Mouse (Mus musculus): ENCODE data around the gene Bcl3. TPM values are rescaled to one million over a fixed set of nuclear protein-coding genes. Genes with fewer than 3 reads are reported as not detected.
A peak's percentile ranks its signal among the peaks of the same experiment; 100 is the strongest.

The Bcl3 gene
- polyA plus RNA-seq, 1 experiment from 2014 or later: 2.7 TPM

- WGBS: 41% methylated on average over 6 of the region's 6 CpGs
- no peak overlapping the region for H3K27ac ChIP-seq
Measured at GRCm38 (mm10) chr7:19826756-19827155, 4.2 kb upstream of the Bcl3 start.

GRCm38 (mm10) chr7:19824182-19824973 lies 1.8 kb upstream of the Bcl3 start:
- H3K27me3 ChIP-seq (ENCODE audit: insufficient read depth, poor library complexity, severe bottlenecking): peaks cover 52% of the 10 kb centered on the region
- peaks cover 31% of the 10 kb centered on the region for H3K4me1 ChIP-seq
- DNase-seq (ENCODE audit: low spot score): peak; percentile 88
- H3K27ac ChIP-seq: peak overlapping the region; percentile 76
- no peaks in the 10 kb centered on the region for H3K9me3 ChIP-seq
- H3K4me3 ChIP-seq: peak overlapping the region; percentile 36; the same call in 1 of the 2 replicates
- 22% methylated on average over 25 of the region's 26 CpGs for WGBS
- H3K36me3 ChIP-seq: no peaks in the 10 kb centered on the region

More at GRCm38 (mm10) chr7:19826756-19827155, 4.2 kb upstream of the Bcl3 start:
- no peak for DNase-seq (ENCODE audit: low spot score)
- no peak overlapping the region for H3K4me3 ChIP-seq
- H3K4me1 ChIP-seq: peaks cover 38% of the 10 kb centered on the region
- H3K27me3 ChIP-seq (ENCODE audit: insufficient read depth, poor library complexity, severe bottlenecking): peaks cover 35% of the 10 kb centered on the region
- H3K9me3 ChIP-seq: no peaks in the 10 kb centered on the region
- H3K36me3 ChIP-seq: no peaks in the 10 kb centered on the region

GRCm38 (mm10) chr7:19823256-19824181 lies 949 bp upstream of the Bcl3 start:
- H3K4me1 ChIP-seq: peaks cover 31% of the 10 kb centered on the region

GRCm38 (mm10) chr7:19822193-19822592 lies 377 bp downstream of the Bcl3 start:
- WGBS: 7% methylated on average over 20 of the region's 20 CpGs
- no peak for DNase-seq (ENCODE audit: low spot score)
- Histone ChIP-seq H3K27me3 (ENCODE audit: insufficient read depth, poor library complexity, severe bottlenecking) (peaks cover 74% of the 10 kb centered on the region), H3K27ac (peak overlapping the region; percentile 87), H3K4me3 (peak overlapping the region; percentile 64), H3K36me3 (no peaks in the 10 kb centered on the region), H3K9me3 (no peaks in the 10 kb centered on the region), H3K4me1 (peaks cover 40% of the 10 kb centered on the region)

More at GRCm38 (mm10) chr7:19823256-19824181, 949 bp upstream of the Bcl3 start:
- 20% methylated on average over 16 of the region's 16 CpGs for WGBS
- peak overlapping the region; percentile 76 for H3K27ac ChIP-seq
- peaks cover 60% of the 10 kb centered on the region for H3K27me3 ChIP-seq (ENCODE audit: insufficient read depth, poor library complexity, severe bottlenecking)
- no peaks in the 10 kb centered on the region for H3K36me3 ChIP-seq
- DNase-seq (ENCODE audit: low spot score): no peak
- H3K9me3 ChIP-seq: no peaks in the 10 kb centered on the region
- H3K4me3 ChIP-seq: peak overlapping the region; percentile 36

GRCm38 (mm10) chr7:19821633-19822032 lies 937 bp downstream of the Bcl3 start:
- peaks cover 72% of the 10 kb centered on the region for H3K27me3 ChIP-seq (ENCODE audit: insufficient read depth, poor library complexity, severe bottlenecking)
- H3K36me3 ChIP-seq: no peaks in the 10 kb centered on the region
- H3K9me3 ChIP-seq: no peaks in the 10 kb centered on the region
- no peak for DNase-seq (ENCODE audit: low spot score)
- no peak overlapping the region for H3K27ac ChIP-seq
- H3K4me3 ChIP-seq: 0 out of 2 replicates have a peak overlapping the region, but pooled peaks have one; percentile 64
- WGBS: 50% methylated on average over 7 of the region's 7 CpGs
- peaks cover 43% of the 10 kb centered on the region for H3K4me1 ChIP-seq

- H3K27ac ChIP-seq: no peak overlapping the region
- H3K27me3 ChIP-seq (ENCODE audit: insufficient read depth, poor library complexity, severe bottlenecking): peaks cover 71% of the 10 kb centered on the region
- H3K4me1 ChIP-seq: peaks cover 54% of the 10 kb centered on the region
- no peaks in the 10 kb centered on the region for H3K36me3 ChIP-seq
- no peak overlapping the region for H3K4me3 ChIP-seq
- no peaks in the 10 kb centered on the region for H3K9me3 ChIP-seq
- no peak for DNase-seq (ENCODE audit: low spot score)
- WGBS: 65% methylated on average over 3 of the region's 3 CpGs
Measured at GRCm38 (mm10) chr7:19820347-19821048, 2.1 kb downstream of the Bcl3 start.

GRCm38 (mm10) chr7:19818875-19819274 lies 3.7 kb downstream of the Bcl3 start:
- H3K36me3 ChIP-seq: no peaks in the 10 kb centered on the region
- peaks cover 82% of the 10 kb centered on the region for H3K27me3 ChIP-seq (ENCODE audit: insufficient read depth, poor library complexity, severe bottlenecking)
- H3K9me3 ChIP-seq: no peaks in the 10 kb centered on the region
- H3K27ac ChIP-seq: no peak overlapping the region
- peaks cover 47% of the 10 kb centered on the region for H3K4me1 ChIP-seq
- H3K4me3 ChIP-seq: no peak overlapping the region
- WGBS: 80% methylated on average over 7 of the region's 7 CpGs
- DNase-seq (ENCODE audit: low spot score): no peak

GRCm38 (mm10) chr7:19818440-19818839 lies 4.1 kb downstream of the Bcl3 start:
- no peak overlapping the region for H3K27ac ChIP-seq
- 81% methylated on average over 5 of the region's 5 CpGs for WGBS
- peaks cover 82% of the 10 kb centered on the region for H3K27me3 ChIP-seq (ENCODE audit: insufficient read depth, poor library complexity, severe bottlenecking)
- H3K9me3 ChIP-seq: no peaks in the 10 kb centered on the region
- DNase-seq (ENCODE audit: low spot score): no peak
- H3K4me3 ChIP-seq: no peak overlapping the region
- H3K36me3 ChIP-seq: no peaks in the 10 kb centered on the region
- peaks cover 44% of the 10 kb centered on the region for H3K4me1 ChIP-seq

- H3K4me1 ChIP-seq: peaks cover 39% of the 10 kb centered on the region
- H3K36me3 ChIP-seq: no peaks in the 10 kb centered on the region
- H3K27me3 ChIP-seq (ENCODE audit: insufficient read depth, poor library complexity, severe bottlenecking): peaks cover 82% of the 10 kb centered on the region
- H3K9me3 ChIP-seq: no peaks in the 10 kb centered on the region
- H3K27ac ChIP-seq: peak overlapping the region; percentile 59
- WGBS: 8% methylated on average over 15 of the region's 15 CpGs
- H3K4me3 ChIP-seq: peak overlapping the region; percentile 59
- no peak for DNase-seq (ENCODE audit: low spot score)
Measured at GRCm38 (mm10) chr7:19817382-19818105, 5.0 kb downstream of the Bcl3 start.

- Histone ChIP-seq H3K27ac (peak overlapping the region; percentile 69), H3K9me3 (no peaks in the 10 kb centered on the region), H3K4me1 (peaks cover 34% of the 10 kb centered on the region), H3K27me3 (ENCODE audit: insufficient read depth, poor library complexity, severe bottlenecking) (peaks cover 82% of the 10 kb centered on the region), H3K4me3 (peak overlapping the region; percentile 59), H3K36me3 (no peaks in the 10 kb centered on the region)
- DNase-seq (ENCODE audit: low spot score): peak; percentile 80
- WGBS: under 1% methylated on average over 27 of the region's 28 CpGs
Measured at GRCm38 (mm10) chr7:19816224-19816771, 6.3 kb downstream of the Bcl3 start.

- Histone ChIP-seq H3K4me1 (peaks cover 40% of the 10 kb centered on the region), H3K9me3 (no peaks in the 10 kb centered on the region), H3K4me3 (peak overlapping the region; percentile 59), H3K27ac (peak overlapping the region; percentile 69), H3K27me3 (ENCODE audit: insufficient read depth, poor library complexity, severe bottlenecking) (peaks cover 82% of the 10 kb centered on the region), H3K36me3 (no peaks in the 10 kb centered on the region)
- WGBS: 28% methylated on average over 17 of the region's 17 CpGs
- no peak for DNase-seq (ENCODE audit: low spot score)
Measured at GRCm38 (mm10) chr7:19815296-19816223, 7.0 kb downstream of the Bcl3 start.

Measured in heart, embryonic 10.5 days (tissue).